Comparison of ENCODE assay signal across 27 mouse cellular contexts in the genomic region with DNA sequence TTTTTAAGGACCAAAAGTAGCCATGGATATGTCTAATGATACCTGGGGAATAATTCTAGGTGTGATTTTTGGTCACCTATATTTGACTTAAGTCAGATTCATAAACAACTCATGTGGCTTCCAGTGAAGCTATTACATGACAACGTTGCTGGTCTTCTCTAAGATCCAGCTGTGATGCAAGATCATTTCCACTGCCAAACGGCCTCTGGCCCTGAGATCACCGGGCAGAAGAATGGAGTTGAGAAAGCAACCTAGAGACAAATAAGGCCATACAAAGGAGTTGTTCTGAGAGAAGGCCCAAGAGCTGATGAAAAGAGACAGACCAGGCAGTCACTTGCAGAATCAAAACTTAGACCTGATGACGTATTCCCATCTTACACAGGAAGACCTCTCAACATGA.
DNase-seq lines count a peak whose midpoint lies in the region; ATAC-seq and TF ChIP-seq lines count a peak whose summit lies in the region.
"Had no signal": no experiment of that assay in that cellular context is flagged by ENCODE, and none has a peak within 500 bp of the region (broad histone marks: within the 10 kb centered on the region; RNA-seq: fewer than 3 reads in every experiment).

No protein-coding gene starts in this region.

- no peaks in the 10 kb centered on the region for H3K27me3 ChIP-seq in kidney, embryonic 15.5 days
- H3K27me3 ChIP-seq: CH12.LX; forebrain, embryonic 12.5 days; hindbrain, embryonic 13.5 days; liver, embryonic 13.5 days had no signal

- 85% methylated on average over 4 of the region's 4 CpGs for WGBS in kidney, embryonic 15.5 days
- 78% methylated on average over 4 of the region's 4 CpGs for WGBS in lung, adult 2 months

- peak; percentile 63 for DNase-seq in adrenal gland, adult 2 months
- DNase-seq in adrenal gland, postnatal 25 days, result no peak
- peak; percentile 30 for DNase-seq in kidney, adult 11 months
- peak; percentile 14 for DNase-seq in lung, postnatal 25 days (ENCODE audit: low spot score)
- no peak for DNase-seq in lung, adult 2 months
- peak; percentile 78 for DNase-seq in fat pad, adult 2 months (ENCODE audit: extremely low read depth, low read depth, low spot score)
- DNase-seq in left cerebral cortex, adult 11 months (ENCODE audit: low spot score), result no peak
- DNase-seq: cerebellum, adult 2 months; cerebellum, postnatal 14 days; forebrain, postnatal 0 days; gastrocnemius, postnatal 14 days; heart, postnatal 36 days; liver, embryonic 13.5 days; lung, postnatal 14 days; retina, postnatal 1 day; right cerebral cortex, postnatal 25 days; spleen, adult 18-20 months; thymus, postnatal 14 days had no signal

- H3K4me2 ChIP-seq in kidney, embryonic 15.5 days, result no peak overlapping the region
- H3K4me2 ChIP-seq: forebrain, embryonic 12.5 days; heart, embryonic 11.5 days; hindbrain, embryonic 13.5 days; limb, embryonic 13.5 days; liver, embryonic 13.5 days; midbrain, embryonic 13.5 days had no signal

- H3K9ac ChIP-seq in kidney, embryonic 15.5 days, result no peak overlapping the region
- H3K9ac ChIP-seq: forebrain, embryonic 12.5 days; forebrain, postnatal 0 days; hindbrain, embryonic 13.5 days; limb, embryonic 13.5 days; liver, embryonic 13.5 days; midbrain, embryonic 13.5 days had no signal

- H3K27ac ChIP-seq in kidney, embryonic 15.5 days, result no peak overlapping the region
- H3K27ac ChIP-seq: forebrain, embryonic 12.5 days; hindbrain, embryonic 13.5 days; kidney, postnatal 0 days; limb, embryonic 13.5 days; liver, embryonic 13.5 days; midbrain, embryonic 13.5 days had no signal

- H3K4me3 ChIP-seq in kidney, embryonic 15.5 days (replicated peaks), result no peak overlapping the region
- no peak overlapping the region for H3K4me3 ChIP-seq in lung, adult 2 months (replicated peaks; ENCODE audit: extremely low read depth, low read depth, low read length)
- H3K4me3 ChIP-seq: erythroblast, embryonic 14.5 days; forebrain, embryonic 12.5 days; hindbrain, embryonic 13.5 days; limb, embryonic 13.5 days; liver, embryonic 13.5 days; midbrain, embryonic 13.5 days had no signal

- peaks cover 14% of the 10 kb centered on the region for H3K4me1 ChIP-seq in kidney, embryonic 15.5 days
- no peaks in the 10 kb centered on the region for H3K4me1 ChIP-seq in lung, adult 2 months (ENCODE audit: control insufficient read depth, insufficient read depth, low read length)
- H3K4me1 ChIP-seq: liver, embryonic 13.5 days; midbrain, embryonic 13.5 days had no signal

- no peak for TF ChIP-seq CTCF in lung, adult 2 months (IDR thresholded peaks at IDR 0.05; ENCODE audit: insufficient read depth, low read length)

- ATAC-seq in kidney, embryonic 15.5 days (replicated peaks; ENCODE audit: low FRiP score), result no peak
- ATAC-seq: forebrain, postnatal 0 days; midbrain, embryonic 13.5 days had no signal

- no peaks in the 10 kb centered on the region for H3K9me3 ChIP-seq in kidney, embryonic 15.5 days (replicated peaks)
- H3K9me3 ChIP-seq: forebrain, embryonic 12.5 days; hindbrain, embryonic 13.5 days; limb, embryonic 13.5 days; liver, embryonic 13.5 days; midbrain, embryonic 13.5 days had no signal

- no peak for TF ChIP-seq POLR2A in lung, adult 2 months (IDR thresholded peaks at IDR 0.05; ENCODE audit: borderline replicate concordance, extremely low read depth, low read depth, low read length)

- H3K36me3 ChIP-seq in kidney, embryonic 15.5 days, result no peaks in the 10 kb centered on the region
- H3K36me3 ChIP-seq: forebrain, embryonic 12.5 days; hindbrain, embryonic 13.5 days; limb, embryonic 13.5 days; liver, embryonic 13.5 days; midbrain, embryonic 13.5 days had no signal

Comparison
In these comparisons a context has a peak if more than half of its experiments do, and no peak if none do; other contexts are left out.
1. DNase-seq: peak in adrenal gland, adult 2 months (single experiment), kidney, adult 11 months (single experiment), lung, postnatal 25 days (single experiment) and fat pad, adult 2 months (single experiment); none in adrenal gland, postnatal 25 days (single experiment), lung, adult 2 months (single experiment) and left cerebral cortex, adult 11 months (single experiment).